Mouse (Mus musculus): Measurements from ENCODE around the gene Rergl. TPM values are rescaled to one million over a fixed set of nuclear protein-coding genes. Genes with fewer than 3 reads are reported as not detected.

The Rergl gene
- total RNA-seq (2015), result not detected in 2 replicates
- not detected in 2 replicates for total RNA-seq (2017)

DNA sequence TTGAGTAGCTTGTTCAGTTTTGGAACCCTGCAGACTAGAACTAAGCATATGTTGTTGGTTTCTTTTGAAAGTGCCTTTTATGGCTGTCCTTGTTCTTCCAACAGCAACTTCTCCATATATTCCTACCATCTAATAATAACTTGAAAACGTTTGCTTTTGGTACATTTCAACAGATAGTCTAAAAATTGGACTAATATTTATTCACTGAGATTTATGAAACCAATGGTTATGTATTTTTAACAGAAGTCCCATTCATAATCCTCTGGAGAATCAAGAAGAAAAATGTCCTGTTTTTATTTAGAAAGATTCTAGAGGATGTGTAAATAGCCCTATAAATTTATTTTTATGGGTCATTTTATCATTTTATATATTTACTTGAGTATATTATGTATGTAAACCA is at the start of gene Rergl:
Gene Rergl (minus strand): TSS at position 101 of the 400 bp plus-strand sequence.
- ATAC-seq (replicated peaks; ENCODE audit: poor library complexity), result no peak

DNA sequence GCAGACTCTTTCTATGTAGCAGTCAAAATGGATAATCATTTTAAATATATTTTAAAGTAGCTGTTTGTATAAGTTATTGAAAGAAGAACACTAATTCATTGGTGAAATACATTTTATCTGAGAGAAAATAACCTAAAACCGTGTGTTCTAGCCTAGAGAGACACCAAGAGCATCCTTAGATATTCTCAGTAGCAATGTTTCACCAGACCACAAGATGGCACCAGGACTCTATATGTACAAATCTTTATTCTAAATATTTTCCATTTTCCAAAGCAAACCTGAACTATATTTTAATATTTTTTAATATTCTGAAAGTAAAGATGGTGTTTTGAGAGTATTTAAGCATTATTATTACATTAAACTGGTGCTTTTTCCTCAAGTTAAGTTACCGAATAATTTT is 36.7 kb upstream of the Rergl start:
- ATAC-seq (replicated peaks; ENCODE audit: poor library complexity), result no peak

DNA sequence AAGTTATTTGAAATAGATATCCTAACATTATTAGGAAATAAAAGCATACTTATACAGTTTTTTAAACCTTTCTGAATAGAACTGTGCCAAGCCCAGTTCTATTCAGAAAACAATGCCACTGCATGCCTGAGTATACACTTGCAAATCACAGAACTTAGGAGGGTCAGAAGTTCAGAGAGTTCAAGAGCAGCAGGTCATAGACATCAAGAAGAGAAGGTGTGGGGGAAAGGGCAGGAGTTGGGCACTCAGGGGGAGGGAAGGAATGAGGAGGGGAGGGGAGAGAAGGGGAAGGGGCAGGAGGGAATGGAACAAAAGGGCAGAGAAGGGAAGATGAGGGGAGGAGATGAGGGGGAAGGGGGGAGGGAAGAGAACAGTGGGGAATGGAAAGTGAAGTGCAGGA is 23.6 kb upstream of the Rergl start:
- ATAC-seq (replicated peaks; ENCODE audit: poor library complexity), result no peak

DNA sequence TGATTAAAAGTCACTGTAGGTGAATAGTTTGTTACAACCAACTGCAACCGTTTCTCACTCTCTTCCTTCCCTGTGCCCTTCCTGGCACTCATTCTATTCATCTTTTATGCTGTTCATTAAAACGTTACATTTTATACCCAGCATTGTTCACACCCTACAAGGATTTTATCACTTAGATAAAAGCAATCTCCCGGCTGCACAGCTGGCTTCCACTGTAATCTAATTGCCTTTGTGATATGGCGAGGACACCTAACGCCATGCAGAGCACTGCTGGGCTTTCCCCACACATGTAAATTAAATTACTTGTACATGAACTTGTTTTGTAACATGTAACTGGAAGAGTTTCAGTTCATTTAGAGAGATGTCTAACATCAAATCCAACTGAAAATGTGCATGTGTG is 22.5 kb upstream of the Rergl start:
- ATAC-seq (replicated peaks; ENCODE audit: poor library complexity), result no peak

DNA sequence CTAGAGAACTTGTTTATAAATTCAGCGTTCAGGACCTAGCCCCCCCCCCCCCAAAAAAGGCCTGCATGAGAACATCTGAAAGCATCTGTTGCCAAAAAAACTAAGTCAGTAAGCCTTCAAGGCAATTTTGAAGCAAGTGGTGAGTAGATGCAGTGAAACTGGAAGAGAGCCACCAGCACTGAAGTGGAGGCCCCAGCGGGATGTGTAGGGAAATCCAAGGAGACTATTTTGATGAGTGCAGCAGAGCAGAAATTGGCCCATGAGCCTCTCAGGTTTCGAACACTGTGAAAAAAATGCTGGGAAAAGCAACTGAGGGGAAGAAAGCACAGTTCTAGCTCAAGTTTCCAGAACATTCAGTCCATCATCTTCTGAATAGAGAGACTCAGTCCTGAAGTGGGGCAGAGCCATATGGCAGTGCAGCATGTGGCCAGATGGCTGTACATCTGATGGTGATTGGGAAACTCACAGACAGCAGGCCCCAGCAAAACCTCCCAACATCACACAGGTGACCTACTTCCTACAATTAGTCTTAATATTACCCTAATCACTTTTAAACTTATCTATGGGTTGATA is 13.2 kb upstream of the Rergl start:
- ATAC-seq (replicated peaks; ENCODE audit: poor library complexity), result no peak

DNA sequence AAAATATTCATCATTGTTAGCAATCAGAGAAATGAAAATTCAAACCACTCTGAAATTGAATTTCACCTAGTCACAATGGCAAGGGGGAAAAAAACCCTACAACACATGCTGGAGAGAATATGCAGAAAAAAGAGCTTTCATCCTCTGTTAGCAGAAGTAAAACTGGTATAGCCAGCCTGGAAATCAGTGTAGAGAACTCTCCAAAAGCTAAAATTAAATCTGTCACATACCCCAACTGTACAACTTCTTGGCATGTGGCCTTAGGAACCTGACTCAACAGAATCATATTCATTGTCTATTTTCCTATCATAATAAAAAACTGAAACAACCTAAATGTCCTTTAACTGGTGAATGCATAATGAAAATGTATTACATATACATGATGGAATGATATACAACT is 22.0 kb downstream of the Rergl start:
- no peak for ATAC-seq (replicated peaks; ENCODE audit: poor library complexity)

DNA sequence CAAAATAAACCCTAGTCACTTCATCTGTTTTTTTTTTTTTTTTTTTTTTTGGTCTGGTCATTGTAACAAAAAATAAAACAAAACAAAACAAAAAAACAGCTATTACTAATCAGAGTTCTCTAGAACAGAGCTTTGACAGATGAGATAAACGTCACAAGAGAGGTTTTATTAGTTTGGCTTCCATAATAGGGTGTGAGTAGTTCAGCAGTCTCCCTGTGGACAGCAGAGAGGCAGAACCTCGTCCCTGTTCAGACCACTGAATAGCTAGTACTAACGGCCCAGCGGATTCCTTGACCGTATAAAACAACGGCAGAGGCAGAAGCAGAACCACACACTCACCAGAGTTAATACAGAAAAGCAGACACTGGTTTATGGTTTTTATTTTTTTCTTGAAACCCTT is 36.8 kb downstream of the Rergl start:
- no peak for ATAC-seq (replicated peaks; ENCODE audit: poor library complexity)

DNA sequence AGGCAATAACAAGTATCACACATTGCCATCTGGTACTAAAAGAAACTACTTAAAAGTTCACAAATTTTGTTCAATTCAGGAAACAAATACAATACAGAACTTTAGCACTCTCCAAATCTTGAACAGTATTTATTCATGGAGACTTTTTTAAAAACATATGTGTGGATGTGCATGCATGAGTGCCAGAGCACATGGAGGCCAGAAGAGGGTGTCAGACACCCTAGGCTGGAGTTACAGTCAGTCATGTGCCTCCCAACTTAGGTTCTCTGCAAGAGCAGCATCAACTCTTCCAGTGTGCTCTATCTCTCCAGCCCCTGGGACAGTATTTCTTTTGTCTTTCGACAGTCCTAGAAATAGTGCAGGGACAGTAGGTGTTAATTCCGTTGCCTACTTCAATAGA is 37.5 kb downstream of the Rergl start:
- ATAC-seq (replicated peaks; ENCODE audit: poor library complexity), result no peak

DNA sequence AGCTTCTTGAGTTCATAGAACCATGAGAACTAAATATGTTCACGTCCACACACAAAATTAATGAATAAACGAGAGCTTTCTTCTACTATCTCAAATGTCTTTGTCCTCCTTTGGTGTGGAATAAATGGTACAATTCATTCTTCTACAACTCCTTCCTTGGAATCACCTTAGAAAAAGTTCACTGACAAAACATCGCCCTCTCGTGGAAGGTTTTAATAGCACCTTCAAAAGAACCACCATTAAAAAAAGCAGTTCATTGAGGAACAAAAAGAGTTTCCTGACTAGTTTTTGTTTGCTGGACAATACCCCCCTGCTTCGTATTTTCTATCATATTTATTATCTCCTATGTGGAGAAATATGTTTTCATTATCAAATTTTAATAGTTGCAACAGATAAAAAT is 40.7 kb downstream of the Rergl start:
- ATAC-seq (replicated peaks; ENCODE audit: poor library complexity), result no peak

DNA sequence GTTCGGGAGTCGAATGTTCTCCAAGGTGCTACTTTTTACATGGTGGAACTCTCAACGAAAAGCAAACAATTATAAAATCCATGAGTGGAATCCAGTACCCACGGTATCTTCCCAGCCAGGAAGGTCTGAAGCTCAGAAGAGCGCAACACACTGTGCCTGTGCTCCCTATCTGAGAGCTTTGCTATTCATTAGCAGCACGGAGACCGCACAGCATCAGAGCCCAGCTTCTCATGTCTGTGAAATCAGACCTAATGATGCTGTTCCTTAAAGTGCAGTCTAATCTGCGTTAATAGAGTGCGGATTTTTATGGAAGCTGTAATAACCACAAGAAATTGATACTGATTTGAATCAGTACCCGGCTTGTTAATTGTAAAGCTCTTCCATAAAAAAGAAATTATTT is 41.3 kb downstream of the Rergl start:
- no peak for ATAC-seq (replicated peaks; ENCODE audit: poor library complexity)

DNA sequence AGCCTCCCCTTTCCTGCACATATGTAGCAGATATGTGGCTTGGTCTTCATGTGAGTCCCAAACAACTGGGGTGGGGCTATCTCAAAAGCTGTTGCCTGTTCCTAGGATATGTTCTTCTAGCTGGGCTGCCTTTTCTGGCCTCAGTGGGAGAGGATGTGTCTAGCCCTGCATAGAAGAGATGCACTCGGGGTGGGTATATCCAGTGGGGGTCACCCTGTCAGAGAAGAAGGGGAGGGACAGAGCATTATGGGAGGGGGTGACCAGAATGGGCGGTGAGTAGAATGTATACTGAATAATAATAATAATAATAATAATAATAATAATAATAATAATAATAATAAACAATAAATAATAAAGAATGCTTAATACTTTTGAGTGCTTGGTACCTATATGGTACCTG is 57.8 kb downstream of the Rergl start:
- no peak for ATAC-seq (replicated peaks; ENCODE audit: poor library complexity)

Other genes starting within 250 kb of the Rergl start
- not detected in 2 replicates for gene Pik3c2g, start 85.2 kb upstream of the Rergl start, total RNA-seq (2015)
- not detected in 2 replicates for gene Pik3c2g, start 85.2 kb upstream of the Rergl start, total RNA-seq (2017)

Data from megakaryocyte progenitor cell, adult 5-6 weeks (primary cell).